Mouse (Mus musculus): Measurements from ENCODE around the gene Nxt2.
"Not testable (repeated sequence)": the region's sequence is repeated elsewhere in the genome, so short reads cannot be mapped to it uniquely, and the experiment has no call there.

Nxt2 gene
- long read RNA-seq, experiment 1, transcript Nxt2-203 (4 exons, 2,484 nt) = major isoform, 21 of 21 reads
- long read RNA-seq, experiment 1, partial matches to known transcripts = 0 of 21 reads
- long read RNA-seq, experiment 1, other reads (novel, unspliced or antisense) = 0 of 21 reads
- long read RNA-seq, experiment 2, transcript Nxt2-203 (4 exons, 2,484 nt) = major isoform, 14 of 17 reads
- long read RNA-seq, experiment 2, partial matches to known transcripts = 2 of 17 reads
- long read RNA-seq, experiment 2, other reads (novel, unspliced or antisense) = 0 of 17 reads

- intact Hi-C loops (cut with DNase I) = loop anchor here (10.0 kb wide), 1 partner anchor 318 kb away; no protein-coding TSS in a partner anchor
These were observed at the start of gene Nxt2 for GRCm38 (mm10) chrX:142226542-142226941. TSS of gene Nxt2 (plus strand) at chrX:142226770.

- intact Hi-C loops (cut with DNase I) = no loop called here
These were observed 49.6 kb upstream of the Nxt2 start for GRCm38 (mm10) chrX:142176981-142177380.

- intact Hi-C loops (cut with DNase I) = no loop called here
These were observed 44.5 kb upstream of the Nxt2 start for GRCm38 (mm10) chrX:142182026-142182425.

GRCm38 (mm10) chrX:142189023-142189703 lies 37.4 kb upstream of the Nxt2 start:
- intact Hi-C loops (cut with DNase I) = no loop called here

- intact Hi-C loops (cut with DNase I) = no loop called here
These were observed 36.2 kb upstream of the Nxt2 start for GRCm38 (mm10) chrX:142190355-142190754.

- intact Hi-C loops (cut with DNase I) = no loop called here
These were observed 32.1 kb upstream of the Nxt2 start for GRCm38 (mm10) chrX:142194420-142194819.

GRCm38 (mm10) chrX:142195551-142195950 lies 31.0 kb upstream of the Nxt2 start:
- intact Hi-C loops (cut with DNase I) = no loop called here

- intact Hi-C loops (cut with DNase I) = no loop called here
These were observed 29.7 kb upstream of the Nxt2 start, which contains the start of gene Gucy2f for GRCm38 (mm10) chrX:142196831-142197230. TSS of gene Gucy2f (minus strand) at chrX:142196931.

GRCm38 (mm10) chrX:142200295-142200694 lies 26.3 kb upstream of the Nxt2 start:
- intact Hi-C loops (cut with DNase I) = loop anchor here (5.0 to 10.0 kb wide), 2 partner anchors 112 to 335 kb away; no protein-coding TSS in a partner anchor

- intact Hi-C loops (cut with DNase I) = loop anchor here (10.0 kb wide), 1 partner anchor 317 kb away; no protein-coding TSS in a partner anchor
These were observed 956 bp downstream of the Nxt2 start for GRCm38 (mm10) chrX:142227398-142228054.

GRCm38 (mm10) chrX:142228055-142228768 lies 1.6 kb downstream of the Nxt2 start:
- intact Hi-C loops (cut with DNase I) = loop anchor here (10.0 kb wide), 1 partner anchor 317 kb away; no protein-coding TSS in a partner anchor

- intact Hi-C loops (cut with DNase I) = loop anchor here (10.0 kb wide), 1 partner anchor 316 kb away; no protein-coding TSS in a partner anchor
These were observed 2.2 kb downstream of the Nxt2 start for GRCm38 (mm10) chrX:142228769-142229158.

- intact Hi-C loops (cut with DNase I) = not testable (repeated sequence)
These were observed 9.6 kb downstream of the Nxt2 start for GRCm38 (mm10) chrX:142236146-142236545.

GRCm38 (mm10) chrX:142237101-142237500 lies 10.5 kb downstream of the Nxt2 start:
- intact Hi-C loops (cut with DNase I) = no loop called here

GRCm38 (mm10) chrX:142245682-142246327 lies 19.2 kb downstream of the Nxt2 start:
- intact Hi-C loops (cut with DNase I) = loop anchor here (5.0 kb wide), 1 partner anchor 66 kb away; no protein-coding TSS in a partner anchor

- intact Hi-C loops (cut with DNase I) = no loop called here
These were observed 23.6 kb downstream of the Nxt2 start for GRCm38 (mm10) chrX:142250008-142250736.

- intact Hi-C loops (cut with DNase I) = no loop called here
These were observed 49.5 kb downstream of the Nxt2 start for GRCm38 (mm10) chrX:142276031-142276430.

GRCm38 (mm10) chrX:142276573-142276972 lies 50.0 kb downstream of the Nxt2 start:
- intact Hi-C loops (cut with DNase I) = no loop called here

GRCm38 (mm10) chrX:142285905-142286304 lies 59.3 kb downstream of the Nxt2 start:
- intact Hi-C loops (cut with DNase I) = no loop called here
